Mouse (Mus musculus) heart, adult 2 months (tissue): ENCODE measurements around the gene Glis2.

Experiments
- CTCF ChIP-seq: fragments of 200-600 bp; IDR thresholded peaks from 2 replicates; pipeline ENCODE4 v1.8.1; 2022; ENCODE audit warnings: antibody characterized with exemption, mild to moderate bottlenecking, moderate library complexity
- EP300 ChIP-seq: fragments of 200-500 bp; IDR thresholded peaks from 2 replicates; pipeline ENCODE4 v1.6.1; 2011; ENCODE audit warnings: low read depth, low read length, control low read depth; ENCODE audit not compliant: insufficient read depth
- POLR2A ChIP-seq: fragments of 200-500 bp; IDR thresholded peaks from 2 replicates; pipeline ENCODE4 v1.6.1; 2011; ENCODE audit warnings: mild to moderate bottlenecking, low read depth, low read length, control low read depth; ENCODE audit not compliant: insufficient read depth

GRCm38 (mm10) chr16:4611193-4611592, 16.7 kb downstream of the Glis2 start:
- TF ChIP-seq CTCF = no peak
- no peak for TF ChIP-seq POLR2A
- no peak for TF ChIP-seq EP300
